Mouse (Mus musculus) limb, embryonic 14.5 days (tissue): ENCODE measurements at regions not wholly inside any gene's neighbourhood (a gene's known extent, or its start where the extent isn't known, plus 50 kb on each side); places are given as distances from the start of the nearest gene placed in this dataset.

Source experiments
- ATAC-seq: fragments of 200-750 bp; cut with Nextera tagmentation; 2 replicates; pipeline ENCODE4 v1.8.0; 2017; ENCODE audit warnings: low read depth, moderate number of reproducible peaks, moderate TSS enrichment; ENCODE audit not compliant: low FRiP score
- DNase-seq: peaks from one replicate; pipeline ENCODE4 v3.0.0-alpha.2; 2015; ENCODE audit warnings: low spot score
- H3K27ac ChIP-seq: fragments of 300-500 bp; sonication (generic); replicated peaks from 2 replicates; pipeline ENCODE4 v1.5.1; 2014; ENCODE audit warnings: low read depth, mild to moderate bottlenecking, low read length, moderate library complexity, mixed read lengths
- H3K27me3 ChIP-seq: fragments of 300-500 bp; sonication (generic); 2 replicates; pipeline ENCODE4 v1.6.1; 2014; ENCODE audit warnings: low read length, mixed read lengths; ENCODE audit not compliant: control insufficient read depth, insufficient read depth
- H3K36me3 ChIP-seq: fragments of 300-500 bp; sonication (generic); 2 replicates; pipeline ENCODE4 v1.6.1; 2014; ENCODE audit warnings: mild to moderate bottlenecking, low read length, moderate library complexity, mixed read lengths; ENCODE audit not compliant: control insufficient read depth, insufficient read depth
- H3K4me1 ChIP-seq: fragments of 300-500 bp; sonication (generic); 2 replicates; pipeline ENCODE4 v1.6.1; 2014; ENCODE audit warnings: antibody characterized with exemption, low read length, mixed read lengths; ENCODE audit not compliant: control insufficient read depth, insufficient read depth
- H3K4me2 ChIP-seq: fragments of 300-500 bp; sonication (generic); replicated peaks from 2 replicates; pipeline ENCODE4 v1.6.1; 2014; ENCODE audit warnings: low read depth, mild to moderate bottlenecking, low read length, moderate library complexity; ENCODE audit not compliant: severe bottlenecking
- H3K4me3 ChIP-seq: fragments of 300-500 bp; sonication (generic); replicated peaks from 2 replicates; pipeline ENCODE4 v1.5.1; 2014; ENCODE audit warnings: low read length
- H3K9ac ChIP-seq: fragments of 300-500 bp; sonication (generic); 2 replicates; pipeline ENCODE4 v1.6.1; 2014; ENCODE audit warnings: mild to moderate bottlenecking, low read depth, low read length, moderate library complexity; ENCODE audit not compliant: severe bottlenecking
- H3K9me3 ChIP-seq: fragments of 300-500 bp; sonication (generic); 2 replicates; pipeline ENCODE4 v1.6.1; 2016; ENCODE audit warnings: low read length; ENCODE audit not compliant: control insufficient read depth
- POLR2A ChIP-seq: fragments of 200-500 bp; IDR thresholded peaks from 2 replicates; pipeline ENCODE4 v1.8.0; 2012; ENCODE audit warnings: inconsistent platforms, mild to moderate bottlenecking, moderate library complexity, borderline replicate concordance; ENCODE audit not compliant: insufficient read depth, insufficient read length; ENCODE audit errors: extremely low read depth
- WGBS: fragments of 180-500 bp; shearing (Covaris S2); extraction: QIAGEN DNeasy Blood & Tissue Kit; methylation state at CpG from one replicate; pipeline ENCODE4 v1.1.7; 2014; 5-methylcytosine and 5-hydroxymethylcytosine counted together

DNA sequence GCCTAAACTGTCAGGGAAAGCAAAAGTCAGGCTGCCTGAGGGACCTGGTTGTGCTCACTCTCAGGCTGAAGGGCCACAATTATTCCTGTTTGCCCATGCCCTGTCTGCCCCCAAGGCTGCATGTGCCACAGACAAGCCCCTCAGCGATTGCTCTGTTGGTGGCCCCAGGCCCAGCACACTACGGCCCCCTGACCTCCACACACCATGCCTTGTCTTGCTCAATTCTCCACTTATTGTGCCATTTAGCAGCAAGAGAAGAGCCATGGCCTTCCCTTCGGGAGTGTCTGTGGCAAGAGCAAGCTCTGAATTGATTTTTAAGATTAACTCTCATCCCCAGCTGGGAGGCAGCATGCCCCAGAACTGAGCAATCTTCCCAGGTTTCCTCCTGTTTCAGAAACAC, 173.8 kb upstream of the Rad23b start:
- no peak overlapping the region for H3K4me3 ChIP-seq
- no peak overlapping the region for H3K9ac ChIP-seq
- TF ChIP-seq POLR2A, result no peak
- no peak for DNase-seq
- ATAC-seq, result no peak
- H3K9me3 ChIP-seq, result no peaks in the 10 kb centered on the region
- no peak overlapping the region for H3K27ac ChIP-seq
- H3K27me3 ChIP-seq, result no peaks in the 10 kb centered on the region
- no peaks in the 10 kb centered on the region for H3K36me3 ChIP-seq
- H3K4me1 ChIP-seq, result 0 out of 2 replicates have a peak, but pooled peaks cover 3% of the 10 kb centered on the region
- 75% methylated on average over 3 of the region's 3 CpGs for WGBS
- H3K4me2 ChIP-seq, result no peak overlapping the region

DNA sequence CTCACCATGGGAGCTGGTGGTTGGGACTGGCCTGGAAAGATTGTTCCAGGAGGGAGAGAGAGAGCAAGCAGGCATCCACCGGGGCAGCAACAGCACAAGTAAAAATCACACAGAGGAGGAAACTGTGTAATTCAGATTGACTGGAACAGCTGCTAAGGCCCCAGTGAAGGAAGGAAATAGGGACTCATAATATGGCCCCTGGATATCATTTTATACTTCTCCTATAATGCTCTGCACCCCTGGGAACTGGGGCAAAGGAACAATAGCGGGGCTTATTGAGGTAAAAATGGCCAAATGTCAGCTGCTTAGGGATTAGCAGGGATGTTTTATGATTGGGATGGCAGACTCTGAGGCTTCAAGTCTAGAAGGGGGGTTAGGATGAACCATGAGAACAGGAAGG, 170.4 kb upstream of the Rad23b start:
- Histone ChIP-seq H3K4me2 (no peak overlapping the region), H3K4me3 (no peak overlapping the region), H3K36me3 (no peaks in the 10 kb centered on the region), H3K27ac (no peak overlapping the region), H3K4me1 (no peaks in the 10 kb centered on the region), H3K9me3 (no peaks in the 10 kb centered on the region), H3K9ac (no peak overlapping the region), H3K27me3 (no peaks in the 10 kb centered on the region)
- TF ChIP-seq POLR2A, result no peak
- WGBS, result 77% methylated on average over 2 of the region's 2 CpGs
- DNase-seq, result peak; percentile 38
- peak; percentile 87 for ATAC-seq

DNA sequence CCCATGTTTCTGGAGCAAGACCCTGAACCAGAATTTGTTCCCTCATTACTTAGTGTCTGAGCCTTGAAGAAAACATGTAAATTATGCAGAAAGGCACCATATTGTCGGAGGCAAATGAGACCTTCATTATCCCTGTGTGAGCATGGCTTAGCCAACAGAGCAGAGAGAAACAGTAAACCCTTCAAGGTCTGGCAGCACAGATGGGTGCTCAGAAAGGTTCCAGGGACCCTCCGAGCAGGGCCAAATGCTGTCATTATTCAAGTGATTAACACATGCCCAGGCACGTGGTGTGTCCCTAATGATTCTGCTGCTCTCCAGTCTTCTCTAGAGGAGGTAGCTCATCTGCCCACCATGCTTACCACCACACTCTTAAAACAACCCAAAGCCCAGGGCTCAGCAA, 166.3 kb upstream of the Rad23b start:
- H3K4me2 ChIP-seq, result no peak overlapping the region
- ATAC-seq, result no peak
- no peaks in the 10 kb centered on the region for H3K36me3 ChIP-seq
- no peaks in the 10 kb centered on the region for H3K27me3 ChIP-seq
- no peaks in the 10 kb centered on the region for H3K9me3 ChIP-seq
- no peak for DNase-seq
- no peak overlapping the region for H3K4me3 ChIP-seq
- TF ChIP-seq POLR2A, result no peak
- no peak overlapping the region for H3K9ac ChIP-seq
- WGBS, result 58% methylated on average over 3 of the region's 3 CpGs
- H3K27ac ChIP-seq, result no peak overlapping the region
- no peaks in the 10 kb centered on the region for H3K4me1 ChIP-seq

DNA sequence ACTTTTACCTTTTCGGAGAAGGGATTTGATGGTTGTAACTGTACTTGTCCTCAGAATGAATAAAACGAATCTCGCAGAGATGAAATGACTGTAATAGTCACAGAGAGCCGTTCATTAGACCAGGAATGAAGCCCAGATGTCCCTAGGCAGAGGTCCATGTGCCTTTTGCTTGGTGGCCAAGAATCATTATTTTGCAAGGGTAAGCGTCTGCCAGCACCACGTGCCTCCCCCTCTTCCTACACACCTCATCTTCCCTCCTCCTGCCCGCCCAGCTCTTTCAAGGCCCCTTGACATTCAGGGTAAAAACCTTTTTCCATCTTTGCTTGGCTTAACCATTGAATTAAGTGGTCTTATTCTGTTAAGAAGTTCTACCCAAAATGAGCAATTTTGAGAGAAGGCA, 161.1 kb upstream of the Rad23b start:
- no peak overlapping the region for H3K4me2 ChIP-seq
- 67% methylated on average over 7 of the region's 7 CpGs for WGBS
- no peak overlapping the region for H3K4me3 ChIP-seq
- TF ChIP-seq POLR2A, result no peak
- no peaks in the 10 kb centered on the region for H3K4me1 ChIP-seq
- H3K9me3 ChIP-seq, result no peaks in the 10 kb centered on the region
- no peaks in the 10 kb centered on the region for H3K36me3 ChIP-seq
- ATAC-seq (no peak), DNase-seq (peak; percentile 24)
- H3K27me3 ChIP-seq, result no peaks in the 10 kb centered on the region
- no peak overlapping the region for H3K27ac ChIP-seq
- H3K9ac ChIP-seq, result no peak overlapping the region

DNA sequence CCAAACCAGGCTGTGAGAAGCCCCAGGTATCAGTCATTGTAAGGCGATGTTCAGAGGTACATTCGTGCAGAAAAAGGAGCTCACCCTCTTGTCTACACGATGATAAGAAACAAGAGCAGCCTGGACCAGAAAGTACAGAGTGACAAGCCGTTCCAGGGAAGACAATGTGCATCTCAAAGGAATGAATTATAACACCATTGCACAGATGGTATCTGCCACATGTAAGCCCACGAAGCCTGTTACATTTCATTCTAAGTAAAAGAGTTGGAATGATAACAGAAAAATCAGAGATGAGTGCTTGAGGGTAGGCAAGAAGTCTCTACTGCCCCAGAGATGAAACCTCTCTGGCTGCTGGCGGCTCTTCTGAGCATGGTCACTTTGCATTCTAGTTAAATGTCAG, 159.3 kb upstream of the Rad23b start:
- no peaks in the 10 kb centered on the region for H3K27me3 ChIP-seq
- H3K36me3 ChIP-seq, result no peaks in the 10 kb centered on the region
- TF ChIP-seq POLR2A, result no peak
- no peak overlapping the region for H3K4me2 ChIP-seq
- no peak for ATAC-seq
- H3K9ac ChIP-seq, result no peak overlapping the region
- no peaks in the 10 kb centered on the region for H3K9me3 ChIP-seq
- 77% methylated on average over 6 of the region's 6 CpGs for WGBS
- no peak overlapping the region for H3K27ac ChIP-seq
- no peak overlapping the region for H3K4me3 ChIP-seq
- no peaks in the 10 kb centered on the region for H3K4me1 ChIP-seq
- DNase-seq, result no peak

DNA sequence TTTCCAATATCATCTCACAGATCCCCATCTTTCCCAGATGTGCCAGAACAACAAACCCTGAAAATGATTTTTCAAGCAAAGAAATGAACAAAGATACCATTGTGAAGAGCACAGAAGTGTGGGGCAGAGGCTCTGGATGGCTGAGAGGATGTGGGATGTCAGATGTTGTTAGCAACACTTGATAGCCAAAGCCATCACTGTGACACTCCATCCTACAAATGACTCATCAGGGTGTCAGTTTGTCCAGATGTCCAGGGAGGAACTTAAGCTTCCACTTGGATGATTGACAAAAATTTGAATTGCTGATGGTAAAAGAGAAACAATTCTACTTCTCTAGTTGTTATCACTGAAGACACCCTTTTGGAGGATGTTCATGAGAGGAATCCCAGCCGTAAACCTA, 155.8 kb upstream of the Rad23b start:
- Histone ChIP-seq H3K4me1 (no peaks in the 10 kb centered on the region), H3K4me3 (no peak overlapping the region), H3K36me3 (no peaks in the 10 kb centered on the region), H3K9ac (no peak overlapping the region), H3K27ac (no peak overlapping the region), H3K4me2 (no peak overlapping the region), H3K9me3 (no peaks in the 10 kb centered on the region), H3K27me3 (no peaks in the 10 kb centered on the region)
- no peak for TF ChIP-seq POLR2A
- ATAC-seq, result no peak
- no peak for DNase-seq
- 94% methylated on average over 1 of the region's 1 CpGs for whole genome bisulfite sequencing
